Mouse (Mus musculus) C2C12 (cell line): Measurements from ENCODE around the gene Rangrf. TPM values are rescaled to one million over a fixed set of nuclear protein-coding genes. Genes with fewer than 3 reads are reported as not detected.

Experiments used
- H3K27me3 ChIP-seq: one replicate; pipeline ENCODE4 v1.6.1; 2011; ENCODE audit not compliant: control insufficient read depth, insufficient read depth, insufficient read length
- H3K36me3 ChIP-seq: one replicate; pipeline ENCODE4 v1.6.1; 2011; ENCODE audit not compliant: control insufficient read depth, insufficient read depth
- H3K4me3 ChIP-seq: one replicate; pipeline ENCODE4 v1.5.1; 2011; ENCODE audit warnings: mild to moderate bottlenecking, control low read depth; ENCODE audit not compliant: poor library complexity, insufficient read depth, severe bottlenecking
- H3K79me2 ChIP-seq: one replicate; pipeline ENCODE4 v1.6.1; 2011; ENCODE audit not compliant: control insufficient read depth, insufficient read depth
- H3K79me3 ChIP-seq: one replicate; pipeline ENCODE4 v1.6.1; 2011; ENCODE audit warnings: low read depth, control low read depth
- H3ac ChIP-seq: one replicate; pipeline ENCODE3; 2011; ENCODE audit warnings: low read depth; ENCODE audit not compliant: control insufficient read depth, insufficient read length
- CEBPB ChIP-seq: IDR thresholded peaks from one replicate; pipeline ENCODE4 v1.6.1; 2011; ENCODE audit warnings: low read depth, mild to moderate bottlenecking, control low read depth, moderate library complexity
- CTCF ChIP-seq: IDR thresholded peaks from one replicate; pipeline ENCODE4 v1.5.1; 2011; ENCODE audit not compliant: control insufficient read depth, insufficient read depth, insufficient read length
- FOSL1 ChIP-seq: IDR thresholded peaks from one replicate; pipeline ENCODE4 v1.8.0; 2011; ENCODE audit warnings: mild to moderate bottlenecking, low read length; ENCODE audit not compliant: poor library complexity, insufficient read depth, severe bottlenecking
- MAX ChIP-seq: IDR thresholded peaks from one replicate; pipeline ENCODE4 v1.6.1; 2011; ENCODE audit warnings: mild to moderate bottlenecking, control low read depth
- MYOD1 ChIP-seq: IDR thresholded peaks from one replicate; pipeline ENCODE4 v1.6.1; 2011; ENCODE audit warnings: low read depth; ENCODE audit not compliant: control insufficient read depth, insufficient read length
- MYOG ChIP-seq: IDR thresholded peaks from one replicate; pipeline ENCODE4 v1.6.1; 2011; ENCODE audit not compliant: control insufficient read depth, insufficient read length; ENCODE audit errors: extremely low read depth
- USF1 ChIP-seq: IDR thresholded peaks from one replicate; pipeline ENCODE4 v1.6.1; 2011; ENCODE audit warnings: low read depth, mild to moderate bottlenecking, control low read depth, moderate library complexity
- polyA plus RNA-seq: library from polyadenylated mRNA; unstranded; fragments of >200 nt; fragmentation: generic; extraction: Trizol; gene quantifications from one replicate; pipeline ENCODE4 v1.2.1, GENCODE M21; 2012; ENCODE audit warnings: missing spikeins

Gene Rangrf
- polyA plus RNA-seq, 1 experiment = 76.2 TPM

DNA sequence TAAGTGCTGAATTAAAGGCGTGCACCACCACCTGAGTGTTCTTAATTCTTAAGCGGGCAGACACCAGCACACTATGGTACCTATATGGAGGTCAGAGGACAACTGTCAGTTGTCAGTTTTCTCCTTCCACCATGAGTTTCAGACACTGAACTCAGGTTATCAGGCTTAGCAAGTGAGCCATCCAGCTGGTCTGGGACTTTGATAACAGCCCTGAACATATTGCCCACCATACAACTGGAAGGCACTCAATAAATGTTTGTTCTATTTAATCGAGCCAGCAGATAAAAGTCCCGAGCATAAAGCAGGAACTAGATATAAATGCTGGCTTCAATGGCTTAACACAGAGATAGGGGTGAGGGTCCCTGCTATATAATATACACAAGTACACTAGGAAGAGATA, 22.1 kb upstream of the Rangrf start:
- Histone ChIP-seq H3K79me3 (no peaks in the 10 kb centered on the region), H3K79me2 (no peaks in the 10 kb centered on the region), H3K27me3 (no peaks in the 10 kb centered on the region), H3K4me3 (no peak overlapping the region), H3ac (no peak overlapping the region), H3K36me3 (peaks cover 96% of the 10 kb centered on the region)
- TF ChIP-seq CEBPB (no peak), FOSL1 (no peak), MYOD1 (no peak), USF1 (no peak), CTCF (no peak), MYOG (no peak), MAX (no peak)

DNA sequence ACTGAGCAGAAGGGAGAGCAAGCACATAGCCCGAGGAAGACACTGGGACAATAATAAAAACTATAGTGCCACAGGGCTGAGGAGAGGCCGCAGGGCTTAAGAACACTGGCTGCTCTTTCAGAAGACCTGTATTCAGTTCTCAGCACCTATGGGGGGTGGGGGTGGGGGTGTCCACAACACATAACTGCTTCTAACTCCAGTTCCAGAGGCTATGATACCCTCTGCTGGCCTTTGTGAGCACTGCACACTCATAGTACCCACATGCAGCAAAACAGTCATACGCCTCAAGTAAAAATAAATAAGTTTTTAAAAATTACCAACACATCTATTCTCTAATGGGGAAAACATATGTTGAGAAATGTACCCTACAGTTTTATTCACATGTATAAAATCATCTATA, 19.4 kb upstream of the Rangrf start:
- TF ChIP-seq MYOD1 = no peak
- Histone ChIP-seq H3K4me3 (no peak overlapping the region), H3K79me2 (no peaks in the 10 kb centered on the region), H3K27me3 (no peaks in the 10 kb centered on the region), H3ac (no peak overlapping the region), H3K79me3 (no peaks in the 10 kb centered on the region), H3K36me3 (peaks cover 95% of the 10 kb centered on the region)

DNA sequence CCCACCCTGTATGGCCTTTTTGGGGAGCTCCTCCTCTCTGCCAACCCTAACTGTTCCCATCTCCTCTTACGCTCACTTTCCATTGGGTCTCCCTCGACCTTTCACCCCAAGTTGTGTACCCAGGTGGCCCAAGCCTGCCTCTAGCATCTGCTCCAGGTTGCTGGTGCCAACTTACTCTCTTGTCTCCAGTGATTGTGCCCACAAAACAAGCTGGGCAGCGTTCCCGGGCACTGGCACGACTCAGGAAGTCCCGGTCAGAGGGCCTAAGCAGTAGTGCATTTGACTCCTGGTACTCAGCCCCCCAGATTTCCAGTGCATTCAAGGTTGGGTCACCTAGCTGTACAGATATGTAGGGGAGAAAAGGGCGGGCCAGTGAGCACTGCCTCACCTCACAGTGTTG, 18.1 kb upstream of the Rangrf start:
- H3K36me3 ChIP-seq = peaks cover 94% of the 10 kb centered on the region
- no peak for TF ChIP-seq CEBPB
- no peak for TF ChIP-seq MYOG
- TF ChIP-seq USF1 = no peak
- TF ChIP-seq MYOD1 = no peak
- TF ChIP-seq FOSL1 = no peak
- no peak for TF ChIP-seq CTCF
- TF ChIP-seq MAX = no peak
- H3K27me3 ChIP-seq = no peaks in the 10 kb centered on the region
- H3K79me2 ChIP-seq = no peaks in the 10 kb centered on the region
- H3ac ChIP-seq = no peak overlapping the region
- no peak overlapping the region for H3K4me3 ChIP-seq
- H3K79me3 ChIP-seq = no peaks in the 10 kb centered on the region

DNA sequence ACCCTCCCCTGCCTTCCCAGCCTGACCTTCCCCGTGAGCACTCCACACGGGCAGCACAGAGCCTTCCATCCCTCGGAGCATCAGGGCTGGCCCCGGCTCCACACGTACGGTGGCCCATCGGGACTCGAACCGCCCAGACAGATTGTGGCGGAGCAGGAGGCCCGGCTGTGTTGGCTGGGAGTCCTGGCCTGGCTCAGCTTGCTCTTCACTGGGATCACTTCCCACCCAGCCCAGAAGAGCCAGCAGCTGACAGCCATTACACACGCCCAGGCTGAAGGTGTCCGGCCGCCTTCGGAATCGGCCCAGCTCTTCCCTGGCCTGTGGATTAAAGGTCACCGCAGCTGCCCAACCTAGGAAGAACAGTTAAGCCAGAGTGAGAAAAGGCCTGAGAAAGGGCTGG, 13.4 kb upstream of the Rangrf start:
- Histone ChIP-seq H3K4me3 (no peak overlapping the region), H3K27me3 (no peaks in the 10 kb centered on the region), H3K79me3 (no peaks in the 10 kb centered on the region), H3ac (no peak overlapping the region), H3K79me2 (no peaks in the 10 kb centered on the region), H3K36me3 (peaks cover 76% of the 10 kb centered on the region)
- no peak for TF ChIP-seq USF1
- no peak for TF ChIP-seq FOSL1
- TF ChIP-seq CEBPB = no peak

DNA sequence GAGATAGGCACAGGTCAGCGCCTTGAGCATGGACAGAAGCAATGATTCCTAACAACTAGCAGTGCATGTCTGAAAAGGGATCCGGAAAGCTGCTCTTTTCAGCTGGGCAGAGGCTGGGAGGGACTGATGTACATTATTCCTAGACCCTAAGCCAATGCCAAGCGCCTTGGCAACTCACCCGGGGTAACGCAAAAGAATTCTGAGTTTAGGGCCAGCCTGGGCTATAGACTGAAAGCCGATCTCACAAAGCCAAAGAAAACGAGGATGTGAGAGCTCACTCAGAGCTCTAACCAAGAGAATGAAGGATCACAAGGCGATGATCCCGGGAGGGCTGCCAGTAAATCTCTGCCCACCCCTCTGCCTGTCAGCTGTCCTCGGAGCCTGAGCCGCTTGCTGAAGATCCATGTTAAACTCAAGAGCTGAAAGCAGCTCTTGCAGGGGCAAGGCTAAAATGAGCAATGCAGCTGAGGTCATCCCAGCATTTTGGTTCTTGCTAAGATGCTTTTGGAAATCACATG, 12.4 kb upstream of the Rangrf start:
- no peak overlapping the region for H3ac ChIP-seq
- peaks cover 68% of the 10 kb centered on the region for H3K36me3 ChIP-seq
- TF ChIP-seq MYOG = no peak
- TF ChIP-seq CEBPB = no peak
- no peak for TF ChIP-seq MYOD1
- no peak for TF ChIP-seq CTCF
- TF ChIP-seq FOSL1 = no peak
- TF ChIP-seq USF1 = no peak
- no peak for TF ChIP-seq MAX

DNA sequence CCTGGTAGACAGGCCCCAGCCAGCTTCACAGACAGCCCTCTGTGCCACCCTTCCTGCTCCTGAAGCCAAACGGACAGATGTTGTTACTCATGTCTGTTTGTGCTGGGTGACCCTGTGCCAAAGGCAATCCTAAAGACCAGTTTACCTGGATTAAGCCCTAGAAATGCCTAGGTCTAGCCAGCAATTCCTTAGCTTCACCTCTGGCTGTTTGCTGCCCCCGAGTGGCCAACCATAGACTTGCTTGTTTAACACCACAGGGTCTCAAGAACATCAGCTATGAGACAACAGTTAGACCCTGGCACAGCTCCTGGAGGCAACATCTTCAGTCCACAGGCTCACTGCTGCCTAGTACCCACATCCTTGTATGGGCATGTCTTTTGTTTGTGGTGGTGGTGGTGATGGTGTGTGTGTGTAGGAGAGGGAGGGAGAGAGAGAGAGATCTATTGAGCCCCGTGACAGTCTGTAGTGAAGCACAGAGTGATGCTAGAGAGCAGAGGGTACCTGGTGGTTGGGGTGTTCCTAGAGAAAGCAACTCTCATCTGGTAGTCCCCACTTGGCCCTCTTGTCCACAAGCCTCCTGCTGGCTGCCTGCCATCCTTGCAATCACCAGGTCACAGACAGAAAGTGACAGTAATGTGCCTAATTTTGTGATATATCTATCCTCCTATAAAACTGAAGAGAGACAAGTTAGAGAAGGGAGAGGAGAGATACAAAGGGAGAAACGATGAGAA, 7.8 kb upstream of the Rangrf start:
- H3K79me2 ChIP-seq = no peaks in the 10 kb centered on the region
- no peaks in the 10 kb centered on the region for H3K27me3 ChIP-seq
- no peak overlapping the region for H3K4me3 ChIP-seq
- TF ChIP-seq CEBPB = no peak
- peak; percentile 42 for TF ChIP-seq CTCF
- peak overlapping the region; percentile 12 for H3ac ChIP-seq
- H3K79me3 ChIP-seq = no peaks in the 10 kb centered on the region
- H3K36me3 ChIP-seq = peaks cover 23% of the 10 kb centered on the region

More for the DNA sequence above, 12.4 kb upstream of the Rangrf start:
- Histone ChIP-seq H3K27me3 (no peaks in the 10 kb centered on the region), H3K4me3 (no peak overlapping the region), H3K79me2 (no peaks in the 10 kb centered on the region), H3K79me3 (no peaks in the 10 kb centered on the region)
